Mouse (Mus musculus) erythroblast, embryonic 14.5 days (primary cell): ENCODE data around the gene Wnk4.

Experiments
- GATA1 ChIP-seq: IDR thresholded peaks from 2 replicates; pipeline ENCODE4 v1.6.1; 2012; ENCODE audit warnings: low read length, inconsistent platforms, mixed read lengths
- TAL1 ChIP-seq: IDR thresholded peaks from 3 replicates; pipeline ENCODE4 v1.6.1; 2012; ENCODE audit warnings: low read length, inconsistent platforms, mixed read lengths

DNA sequence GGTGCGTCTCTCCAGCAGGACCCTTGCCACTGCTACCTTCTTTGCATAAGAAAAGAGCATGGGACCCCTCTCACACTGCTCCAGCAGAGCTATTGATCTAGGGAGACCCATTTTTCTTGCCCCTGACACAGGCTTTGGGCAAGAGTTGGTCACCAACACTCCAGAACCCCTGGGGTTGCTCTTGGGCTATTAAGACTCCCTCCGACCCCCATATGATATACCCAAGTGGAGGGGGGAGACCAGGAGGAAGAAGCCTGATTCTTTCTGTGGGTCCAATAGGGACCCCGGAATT lies 3.6 kb downstream of the Wnk4 start:
- no peak for TF ChIP-seq GATA1
- no peak for TF ChIP-seq TAL1
